Mouse (Mus musculus): Measurements from ENCODE around the gene Atp6v1e1.
"Not testable (repeated sequence)": the region's sequence is repeated elsewhere in the genome, so short reads cannot be mapped to it uniquely, and the experiment has no call there.

Atp6v1e1 gene

DNA sequence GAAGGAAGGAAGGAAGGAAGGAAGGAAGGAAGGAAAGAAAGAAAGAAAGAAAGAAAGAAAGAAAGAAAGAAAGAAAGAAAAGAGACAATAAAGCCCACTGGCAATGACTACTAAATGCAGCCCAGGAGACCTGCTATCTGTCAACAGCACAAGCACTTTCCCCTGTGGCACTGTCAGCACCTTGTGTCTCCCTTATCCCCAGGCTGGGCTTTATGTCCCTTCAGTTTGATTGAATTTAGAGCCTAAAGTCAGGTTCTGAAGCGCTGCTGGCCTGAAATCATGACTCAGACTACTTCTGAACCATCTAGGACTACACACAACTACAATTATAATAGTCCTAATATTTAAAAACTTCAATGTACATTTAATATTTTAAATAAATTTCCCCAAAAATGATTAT is 1.7 kb downstream of the Atp6v1e1 start:
- no peak for DNase-seq (ENCODE audit: low read depth, low spot score)

DNA sequence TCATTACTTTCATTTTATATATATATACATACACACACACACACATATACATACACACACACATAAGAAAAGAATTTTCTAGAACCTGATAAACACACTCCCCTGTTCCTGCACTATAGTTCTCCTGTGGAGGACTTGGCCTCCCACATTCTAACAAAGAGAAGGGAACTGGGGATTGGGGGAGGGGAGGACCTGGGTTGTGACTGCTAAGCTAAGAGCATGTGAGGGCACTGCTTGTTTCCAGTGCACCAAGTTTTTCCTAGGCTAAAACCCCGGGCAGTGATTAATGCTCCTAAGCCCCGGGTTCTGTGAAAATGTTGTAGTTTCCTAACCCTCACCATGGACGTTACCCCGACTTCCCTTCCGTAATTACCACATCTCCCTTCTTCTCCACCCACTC is 2.4 kb downstream of the Atp6v1e1 start:
- no peak for DNase-seq (ENCODE audit: low read depth, low spot score)

DNA sequence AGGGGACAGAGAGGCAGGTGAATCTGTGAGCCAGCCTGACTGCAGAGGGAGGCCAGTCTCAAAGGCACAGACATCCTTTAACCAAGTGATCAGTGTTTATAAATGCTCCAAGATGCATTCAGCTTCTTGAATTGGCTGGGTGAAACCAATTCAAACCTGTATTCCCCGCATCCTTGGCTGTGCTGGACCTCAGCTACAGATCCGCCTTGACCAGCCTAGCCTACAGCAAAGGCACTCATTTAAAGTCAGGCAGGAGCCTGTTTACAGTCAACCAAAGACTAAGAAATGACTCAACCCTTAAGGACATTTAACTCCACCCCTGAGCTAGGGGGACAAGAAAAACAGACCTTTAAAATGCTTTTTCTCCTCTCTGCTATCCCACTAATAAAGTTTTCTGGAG is 3.3 kb downstream of the Atp6v1e1 start:
- DNase-seq (ENCODE audit: low read depth, low spot score) = no peak

DNA sequence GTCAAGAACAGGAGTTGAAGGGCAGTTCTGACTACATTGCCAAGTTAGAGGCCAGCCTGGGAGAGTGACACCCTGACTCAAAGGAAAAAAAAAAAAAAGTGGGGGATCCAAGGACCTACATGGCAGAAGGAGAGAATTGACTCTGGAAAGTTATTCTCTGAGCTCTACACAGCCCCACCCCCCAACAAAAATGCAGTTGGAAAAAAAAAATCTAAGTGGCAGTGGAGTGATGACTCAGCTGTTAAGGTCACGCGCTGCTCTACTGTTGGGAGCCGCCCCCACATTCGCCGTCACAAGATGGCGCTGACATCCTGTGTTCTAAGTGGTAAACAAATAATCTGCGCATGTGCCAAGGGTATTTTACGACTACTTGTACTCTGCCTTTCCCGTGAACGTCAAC is 10.6 kb downstream of the Atp6v1e1 start:
- not testable (repeated sequence) for DNase-seq (ENCODE audit: low read depth, low spot score)

DNA sequence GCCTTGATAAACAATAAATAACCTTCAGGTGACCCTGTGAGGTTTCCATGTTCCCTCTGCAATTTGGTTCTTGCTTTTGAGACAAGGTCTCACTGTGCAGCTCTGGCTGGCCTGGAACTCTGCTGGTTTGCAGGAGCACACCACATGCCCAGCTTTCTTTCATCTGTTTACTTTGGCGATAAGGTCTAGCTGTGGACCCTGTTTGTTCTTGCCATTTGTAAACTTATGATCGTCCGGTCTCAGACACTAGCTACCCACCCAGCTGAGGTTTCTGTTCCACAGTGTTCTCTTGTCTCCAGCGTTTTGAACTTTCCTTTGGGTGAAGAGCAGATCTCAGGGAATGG is 14.9 kb downstream of the Atp6v1e1 start:
- no peak for DNase-seq (ENCODE audit: low read depth, low spot score)

DNA sequence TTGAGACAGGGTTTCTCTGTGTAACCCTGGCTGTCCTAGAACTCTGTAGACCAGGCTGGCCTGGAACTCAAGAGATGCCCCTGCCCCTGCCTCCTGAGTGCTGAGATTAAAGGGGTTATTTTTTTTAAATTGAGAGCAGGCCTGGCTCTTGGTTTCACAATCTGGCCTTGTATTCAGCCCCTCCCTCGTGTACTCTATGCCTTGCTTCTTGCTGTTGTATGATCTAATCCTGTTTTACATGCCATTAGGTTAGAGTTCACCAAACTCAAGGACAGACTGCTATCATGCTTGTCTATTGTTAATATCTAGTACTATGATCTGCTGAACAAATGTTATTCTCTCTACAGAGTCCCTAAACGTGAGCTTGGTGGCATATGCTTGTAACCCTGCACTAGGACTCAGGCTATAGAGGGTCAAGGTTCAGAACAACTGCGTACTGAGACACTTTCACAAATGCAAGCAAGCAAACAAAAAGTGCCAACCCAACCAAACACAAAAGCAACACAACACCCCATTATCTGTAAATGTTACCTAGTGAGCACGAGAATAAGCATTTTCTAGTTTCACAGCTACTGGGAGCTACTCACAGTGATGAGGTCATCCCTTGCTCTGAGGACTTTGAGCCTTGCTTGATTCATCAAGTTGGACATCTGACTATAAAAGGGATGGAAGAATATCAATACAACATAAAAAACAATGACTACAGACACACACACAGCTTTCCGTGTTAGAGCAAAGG is 15.4 kb downstream of the Atp6v1e1 start:
- no peak for DNase-seq (ENCODE audit: low read depth, low spot score)

DNA sequence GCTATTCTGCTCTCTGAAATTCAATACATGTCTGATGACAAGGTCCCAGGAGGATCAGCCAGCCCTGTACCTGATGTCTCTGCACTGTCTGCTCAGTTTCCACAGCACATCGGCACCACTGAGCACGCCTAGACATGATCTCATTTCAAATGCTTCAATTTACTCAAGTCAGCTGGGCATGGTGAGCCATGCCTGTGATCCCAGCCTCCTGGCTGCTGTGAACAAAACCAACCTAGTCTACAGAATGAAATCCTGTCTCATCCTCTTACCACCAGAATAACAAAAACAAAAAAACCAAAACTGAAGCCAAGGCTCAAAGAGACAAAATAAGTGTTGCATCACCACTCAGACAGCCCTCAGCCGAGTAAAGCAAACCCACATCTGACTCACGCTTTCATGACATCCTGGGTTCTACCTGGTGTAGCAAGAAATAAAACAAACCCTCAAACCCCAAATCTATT is 23.0 kb downstream of the Atp6v1e1 start:
- no peak for DNase-seq (ENCODE audit: low read depth, low spot score)

DNA sequence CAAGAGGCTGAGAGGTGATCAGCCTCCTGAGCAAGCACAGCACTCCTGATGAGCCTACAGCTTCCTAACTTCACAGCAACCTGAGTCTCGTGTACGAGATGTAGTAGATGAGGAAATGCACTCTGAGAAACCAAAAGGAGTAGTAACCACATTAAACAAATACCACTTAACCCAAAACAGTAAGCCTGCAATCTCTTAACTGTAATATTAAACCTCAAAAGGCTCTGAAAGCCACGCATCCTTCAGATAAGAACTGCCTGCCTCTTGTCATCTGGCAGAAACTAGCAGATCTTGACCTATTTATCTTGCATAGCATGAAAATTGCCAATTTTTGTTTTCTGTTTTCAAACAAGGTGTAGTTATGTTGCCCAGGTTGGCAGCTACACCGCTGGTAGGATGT is 23.7 kb downstream of the Atp6v1e1 start:
- no peak for DNase-seq (ENCODE audit: low read depth, low spot score)

DNA sequence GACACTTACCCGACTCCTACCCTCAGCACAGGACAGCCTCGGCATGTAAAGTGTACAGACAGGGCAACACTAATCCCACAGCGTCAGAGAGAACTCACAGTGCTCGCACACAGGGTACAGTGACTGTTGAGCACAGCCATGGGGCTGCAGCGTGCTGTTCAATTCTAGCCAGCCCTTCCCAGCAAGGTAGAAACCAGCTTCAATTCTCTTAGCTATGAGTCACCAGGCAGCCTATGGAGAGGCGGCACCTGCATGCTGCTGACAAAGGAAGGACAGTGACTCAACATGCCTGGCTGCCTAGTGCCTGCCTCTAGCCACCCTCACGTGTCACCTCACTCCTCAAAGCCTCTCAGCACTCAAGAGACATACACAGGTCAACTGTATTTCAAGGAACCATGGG is 24.6 kb downstream of the Atp6v1e1 start:
- DNase-seq (ENCODE audit: low read depth, low spot score) = no peak

DNA sequence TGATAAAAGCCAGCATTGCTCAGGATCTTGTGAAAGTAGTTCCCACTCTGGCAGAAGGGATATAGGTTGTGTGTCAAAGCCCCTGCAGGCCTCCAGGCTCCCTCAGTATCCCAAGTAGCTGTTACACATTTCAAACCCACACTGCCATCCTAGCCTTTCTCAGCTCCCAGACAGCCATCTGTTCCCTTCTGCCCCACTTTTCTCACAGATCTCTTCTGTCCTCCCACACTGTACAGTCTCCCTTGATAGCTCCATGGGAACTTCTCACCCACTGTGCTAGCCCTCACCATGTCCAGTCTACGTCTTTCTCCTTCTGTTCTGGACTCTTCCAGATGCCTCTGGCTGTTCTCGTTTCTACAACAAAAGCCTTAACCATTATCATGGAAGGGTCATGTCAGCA is 26.5 kb downstream of the Atp6v1e1 start:
- DNase-seq (ENCODE audit: low read depth, low spot score) = no peak

DNA sequence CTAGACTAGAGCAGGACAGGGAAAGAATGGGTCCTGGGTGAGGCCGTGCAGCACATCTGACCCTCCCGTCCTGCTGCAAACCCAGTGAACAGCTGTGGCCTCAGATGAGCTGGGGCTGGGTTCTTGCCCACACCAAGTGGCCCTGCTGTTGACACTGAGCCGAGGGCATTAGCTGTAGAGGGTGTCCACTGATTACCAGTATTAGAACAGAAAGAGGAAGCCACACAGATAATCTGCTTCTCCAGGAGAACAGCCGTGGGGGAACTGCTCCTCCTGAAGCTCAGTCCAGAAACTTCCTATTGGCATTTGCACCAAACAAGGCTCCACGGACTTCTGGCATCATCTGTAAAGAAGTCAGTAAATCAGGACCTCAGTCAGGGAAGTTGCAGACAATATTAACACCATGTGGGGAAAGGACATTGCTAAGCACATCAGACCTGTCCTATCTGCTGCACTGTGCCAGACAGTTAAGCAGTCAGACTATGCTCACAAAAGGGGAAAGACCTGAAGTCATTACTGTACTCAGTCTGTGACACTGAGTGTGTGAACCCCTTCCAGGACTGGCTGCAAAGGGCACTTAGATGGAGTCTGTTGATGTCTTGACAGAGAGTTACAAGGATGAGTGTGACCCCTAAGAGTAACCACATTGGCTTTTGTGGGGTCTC is 27.0 kb downstream of the Atp6v1e1 start:
- DNase-seq (ENCODE audit: low read depth, low spot score) = no peak

DNA sequence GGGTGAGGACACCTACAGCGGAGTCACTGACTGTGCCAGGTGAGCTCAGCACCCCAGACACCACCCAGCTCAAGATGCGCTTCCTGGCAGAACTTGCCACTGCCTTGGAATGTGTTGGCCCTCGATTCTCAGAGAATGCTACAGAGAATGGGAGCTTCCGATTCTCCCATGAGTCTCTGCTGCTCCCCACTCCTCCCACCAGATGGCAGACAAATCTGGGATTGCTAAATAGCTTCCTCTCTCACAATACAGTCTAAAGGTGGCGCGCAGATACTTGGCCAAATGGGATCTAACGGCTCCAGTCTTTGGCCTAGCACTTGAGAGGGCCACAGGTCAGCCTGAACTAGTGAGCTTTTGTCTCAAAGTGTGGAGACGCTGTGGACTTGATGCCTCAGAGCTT is 29.6 kb downstream of the Atp6v1e1 start:
- no peak for DNase-seq (ENCODE audit: low read depth, low spot score)

DNA sequence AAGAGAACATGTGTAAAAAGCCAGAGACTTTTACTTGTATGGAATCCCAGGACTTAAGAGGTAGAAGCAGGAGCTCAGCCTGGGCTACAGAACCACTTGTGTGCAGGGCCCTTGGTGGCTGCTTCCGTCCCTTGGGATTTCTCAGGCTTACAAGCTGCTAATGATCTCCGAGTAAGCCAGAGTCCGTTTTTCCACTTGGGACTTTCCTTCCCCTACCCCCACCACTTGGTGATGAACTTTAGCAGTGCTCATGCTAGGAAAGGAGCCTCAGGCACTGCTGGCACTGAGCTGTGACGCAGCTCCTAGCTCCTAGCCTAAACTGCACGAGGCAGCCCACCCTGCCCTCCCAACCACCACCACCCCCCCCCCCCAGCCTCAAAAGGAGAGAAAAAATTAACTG is 31.9 kb downstream of the Atp6v1e1 start:
- DNase-seq (ENCODE audit: low read depth, low spot score) = no peak

DNA sequence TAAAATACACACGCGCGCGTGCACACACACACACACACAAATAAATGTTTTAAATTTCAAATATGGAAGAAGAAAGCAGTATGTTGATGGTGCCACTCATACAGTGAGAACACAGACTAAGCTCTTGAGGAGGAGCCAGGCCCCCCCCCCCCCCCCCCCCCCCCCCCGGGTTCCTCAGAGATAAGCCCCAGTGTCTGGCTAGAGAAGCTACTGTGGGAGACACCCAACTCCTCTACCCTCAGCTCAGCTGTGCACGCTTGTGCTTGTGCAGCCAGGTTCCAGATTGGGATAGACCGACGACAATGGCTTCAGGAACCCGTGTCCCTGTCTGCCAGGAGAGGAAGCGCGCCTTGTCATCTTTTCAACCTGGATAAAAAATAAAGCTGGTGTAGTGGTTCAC is 32.4 kb downstream of the Atp6v1e1 start:
- DNase-seq (ENCODE audit: low read depth, low spot score) = no peak

DNA sequence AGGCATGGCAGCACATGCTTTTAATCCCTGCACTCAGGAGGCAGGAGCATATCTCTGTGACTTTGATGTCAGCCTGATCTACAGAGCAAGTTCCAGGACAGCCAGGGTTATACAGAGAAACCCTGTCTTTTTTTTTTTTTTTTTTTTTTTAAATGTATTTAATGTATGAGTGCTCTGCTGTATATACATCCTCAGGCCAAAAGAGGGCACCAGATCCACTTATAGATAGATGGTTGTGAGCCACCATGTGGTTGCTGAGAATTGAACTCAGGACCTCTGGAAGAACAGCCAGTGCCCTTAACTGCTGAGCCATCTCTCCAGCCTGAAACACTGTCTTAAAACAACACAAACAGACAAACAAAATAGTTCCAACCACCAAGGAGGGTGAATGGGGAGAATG is 33.7 kb downstream of the Atp6v1e1 start:
- no peak for DNase-seq (ENCODE audit: low read depth, low spot score)

DNA sequence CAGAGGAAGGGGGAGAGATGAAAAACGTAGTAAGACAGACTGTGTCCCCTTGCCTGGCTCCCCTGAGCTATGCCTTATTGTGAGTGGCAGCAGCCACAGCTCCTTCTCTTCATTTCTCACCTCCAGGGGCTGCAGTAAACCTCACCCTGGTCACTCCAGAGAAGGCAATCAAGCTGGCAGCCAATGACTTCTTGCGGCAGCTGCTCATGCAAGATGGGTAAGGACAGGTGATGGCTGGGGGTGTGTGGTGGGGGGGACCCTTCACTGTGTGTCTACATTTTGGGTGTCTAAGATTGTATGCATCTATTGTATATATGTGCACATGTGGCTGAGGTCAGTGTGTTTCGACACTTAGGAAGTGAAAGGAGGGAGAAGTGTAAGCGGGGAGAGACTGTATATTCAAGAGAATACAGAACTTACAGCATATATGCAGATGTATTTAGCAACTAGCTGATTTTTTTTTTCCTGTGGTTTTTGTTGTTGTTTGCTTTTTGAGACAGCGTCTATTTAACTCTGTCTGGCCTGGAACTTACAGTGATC is 34.5 kb downstream of the Atp6v1e1 start:
- no peak for DNase-seq (ENCODE audit: low read depth, low spot score)

DNA sequence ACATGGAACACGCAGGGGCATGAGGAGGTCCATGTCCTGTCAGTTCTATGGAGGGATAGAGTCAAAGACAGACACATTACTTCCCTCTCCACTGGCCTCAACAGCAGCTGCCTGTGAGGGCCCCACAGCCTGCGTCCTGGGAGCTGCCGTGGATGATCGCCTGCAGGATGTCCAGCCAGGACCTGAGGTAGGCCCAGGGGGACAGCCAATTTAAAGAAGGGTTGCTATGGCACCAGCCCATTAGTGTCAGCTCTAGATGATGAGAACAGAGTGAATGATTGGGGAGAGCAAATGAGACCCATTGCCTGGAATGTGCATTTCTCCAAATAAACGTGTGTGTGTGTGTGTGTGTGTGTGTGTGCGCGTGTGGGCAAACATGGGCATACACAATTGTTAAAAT is 38.2 kb downstream of the Atp6v1e1 start:
- DNase-seq (ENCODE audit: low read depth, low spot score) = no peak

DNA sequence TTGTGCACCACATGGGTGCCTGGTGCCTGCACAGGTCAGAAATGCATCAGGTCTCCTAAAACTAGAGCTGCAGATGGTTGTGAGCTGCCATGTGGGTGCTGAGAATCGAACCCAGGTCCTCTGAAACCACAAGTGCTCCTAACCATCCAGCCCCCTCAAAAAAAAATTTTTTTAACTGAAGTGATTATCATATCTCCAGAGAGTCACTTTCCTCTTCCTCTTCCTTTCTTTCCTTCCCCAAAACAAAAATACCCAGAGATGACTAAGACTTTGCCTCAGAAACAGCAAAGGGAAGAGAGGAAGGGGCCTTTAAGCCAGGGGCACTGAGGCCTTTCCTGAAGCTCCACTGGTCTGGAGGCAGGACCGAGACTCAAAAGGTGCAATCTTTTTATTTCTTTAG is 39.6 kb downstream of the Atp6v1e1 start:
- no peak for DNase-seq (ENCODE audit: low read depth, low spot score)

DNA sequence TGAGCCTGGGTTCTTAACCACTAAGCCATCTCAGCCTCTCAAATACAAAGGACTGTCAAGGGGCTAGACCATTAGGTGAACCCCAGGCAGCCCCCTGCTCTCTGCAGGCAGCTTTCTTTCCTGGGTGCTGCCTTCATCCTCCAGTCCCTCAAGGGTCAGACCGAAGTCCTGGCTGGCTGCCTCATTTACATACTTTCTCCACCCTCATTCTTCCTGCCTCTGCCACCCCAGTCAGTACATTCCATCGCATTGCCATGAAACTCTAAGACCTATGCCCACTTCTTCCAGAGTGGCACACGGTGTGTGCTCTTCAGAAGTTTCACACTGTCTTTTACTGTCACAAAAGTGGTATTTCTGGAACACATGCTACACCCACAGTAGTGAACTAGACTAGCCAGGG is 44.4 kb downstream of the Atp6v1e1 start:
- no peak for DNase-seq (ENCODE audit: low read depth, low spot score)

DNA sequence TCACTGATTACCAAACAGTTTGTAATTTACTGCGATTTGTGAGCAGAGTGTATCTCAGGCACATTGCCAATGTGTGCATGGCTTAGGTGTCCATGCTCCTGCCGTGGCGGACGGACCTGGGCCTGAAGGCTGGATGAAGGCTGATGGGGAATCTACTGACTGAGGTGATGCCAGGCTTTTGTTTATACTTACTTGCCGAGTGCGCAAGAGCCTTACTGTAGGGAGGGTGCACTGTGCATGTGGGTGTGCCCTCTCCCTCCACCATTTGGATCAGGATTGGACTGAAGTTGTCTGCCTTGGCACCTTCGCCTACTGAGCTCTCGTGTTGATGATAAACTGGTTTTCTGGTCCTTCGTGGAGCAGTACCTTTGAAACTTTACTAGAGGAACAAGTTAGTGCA is 45.1 kb downstream of the Atp6v1e1 start:
- DNase-seq (ENCODE audit: low read depth, low spot score) = no peak

DNA sequence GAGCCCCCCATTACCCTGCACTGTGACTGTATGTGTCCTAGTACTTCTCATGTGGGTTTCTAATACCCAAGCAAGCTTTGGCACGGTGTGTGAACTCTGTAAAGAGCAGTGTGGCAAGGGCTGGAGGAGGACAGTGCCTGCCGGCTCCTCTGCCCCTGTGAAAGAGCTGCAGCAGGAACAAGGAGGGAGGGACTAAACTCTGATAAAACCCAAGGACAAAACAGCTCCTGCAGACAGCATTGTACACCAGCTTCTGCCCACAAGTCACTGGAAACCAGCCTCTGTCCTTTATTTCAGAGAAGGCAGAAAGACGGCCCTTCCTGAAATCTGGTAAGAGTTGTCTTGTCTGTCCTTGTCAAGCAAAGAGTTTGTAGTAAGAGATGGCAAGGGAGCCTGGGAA is 46.3 kb downstream of the Atp6v1e1 start:
- no peak for DNase-seq (ENCODE audit: low read depth, low spot score)

DNA sequence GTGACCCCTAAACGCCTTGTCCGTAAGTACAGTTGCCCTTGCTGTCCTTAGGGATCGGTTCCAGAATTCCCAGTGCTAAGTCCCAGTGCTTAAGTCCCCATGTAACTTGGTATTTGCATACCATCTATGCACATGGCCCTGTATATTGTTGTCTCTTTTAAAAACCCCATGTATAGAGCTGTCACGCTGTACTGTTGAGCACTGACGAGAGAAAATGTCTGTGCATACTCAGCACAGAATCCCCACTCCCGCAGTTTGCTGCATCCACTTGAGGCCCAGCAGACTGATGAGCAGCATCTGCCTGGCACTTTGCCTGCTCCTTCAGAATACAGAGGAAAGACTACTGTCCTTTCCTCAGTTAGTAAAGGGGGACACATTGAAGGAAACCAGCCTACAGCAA is 48.8 kb downstream of the Atp6v1e1 start:
- no peak for DNase-seq (ENCODE audit: low read depth, low spot score)

DNA sequence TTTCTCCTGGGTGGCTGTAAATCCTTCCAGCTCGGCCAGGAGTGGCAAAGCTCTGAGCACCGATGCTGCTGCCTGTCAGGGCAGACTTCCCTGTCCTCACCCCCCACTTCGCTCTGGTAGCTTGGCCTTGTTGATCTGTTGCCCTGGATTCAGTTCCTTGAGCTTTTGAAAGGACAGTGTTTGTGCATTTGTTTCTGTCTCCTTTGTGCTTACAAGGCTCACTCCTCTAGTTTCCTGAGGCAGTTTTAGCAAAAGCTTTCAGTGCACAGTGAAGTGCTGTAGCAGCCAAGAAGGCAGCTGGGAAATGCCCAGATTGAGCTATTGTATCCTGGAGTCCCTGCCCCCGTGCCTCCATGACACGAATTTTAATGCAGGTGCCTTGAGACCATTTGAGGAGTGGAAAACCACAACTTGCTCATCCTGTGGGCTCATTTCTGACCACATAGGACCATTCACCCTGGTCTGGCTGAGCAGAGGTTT is 49.4 kb downstream of the Atp6v1e1 start, which contains the start of gene Slc25a18:
Gene Slc25a18 (plus strand): TSS at position 430 of the 480 bp plus-strand sequence.
- peak; percentile 46 for DNase-seq (ENCODE audit: low read depth, low spot score)
